Mouse (Mus musculus) forebrain, embryonic 13.5 days (tissue): Measurements from ENCODE around the gene Aqp5. TPM values are rescaled to one million over a fixed set of nuclear protein-coding genes. Genes with fewer than 3 reads are reported as not detected.

ENCODE experiments used
- polyA plus RNA-seq: library from polyadenylated mRNA; unstranded; fragments of >200 nt; fragmentation: Nextera tagmentation; extraction: Ambion mirVana; gene quantifications from 2 replicates; pipeline ENCODE4 v1.2.1, GENCODE M21; 2015

The Aqp5 gene
- polyA plus RNA-seq, 1 experiment from 2014 or later, result 0.14 TPM

Other genes starting within 250 kb of the Aqp5 start
- 8.1 and 8.2 TPM in 2 replicates for gene Fmnl3, start 220.3 kb upstream of the Aqp5 start, polyA plus RNA-seq
- 227 and 249 TPM in 2 replicates for gene Tmbim6, start 197.9 kb upstream of the Aqp5 start, polyA plus RNA-seq
- 9.3 and 13.4 TPM in 2 replicates for gene Nckap5l, start 133.0 kb upstream of the Aqp5 start, polyA plus RNA-seq
- gene Bcdin3d, start 116.1 kb upstream of the Aqp5 start, polyA plus RNA-seq, result 24.7 and 25.4 TPM in 2 replicates
- 5.5 and 8.1 TPM in 2 replicates for gene Faim2, start 62.6 kb upstream of the Aqp5 start, polyA plus RNA-seq
- not detected in 2 replicates for gene Aqp2, start 11.7 kb upstream of the Aqp5 start, polyA plus RNA-seq
- not detected in 2 replicates for gene Aqp6, start 10.6 kb downstream of the Aqp5 start, polyA plus RNA-seq
- 182 and 189 TPM in 2 replicates for gene Racgap1, start 60.9 kb downstream of the Aqp5 start, polyA plus RNA-seq
- gene Asic1, start 79.6 kb downstream of the Aqp5 start, polyA plus RNA-seq, result 15.1 and 17.0 TPM in 2 replicates
- gene Smarcd1, start 111.3 kb downstream of the Aqp5 start, polyA plus RNA-seq, result 118 and 130 TPM in 2 replicates
- gene Gm17349, start 114.7 kb downstream of the Aqp5 start, polyA plus RNA-seq, result not detected in 2 replicates
- gene Gpd1, start 126.7 kb downstream of the Aqp5 start, polyA plus RNA-seq, result 1.2 and 1.3 TPM in 2 replicates
- gene Cox14, start 134.8 kb downstream of the Aqp5 start, polyA plus RNA-seq, result 177 and 190 TPM in 2 replicates
- 62.6 and 67.2 TPM in 2 replicates for gene Cers5, start 182.1 kb downstream of the Aqp5 start, polyA plus RNA-seq